Mouse (Mus musculus) E14TG2a.4 (cell line): ENCODE results near the gene Dab1.

Source experiments
- CTCF ChIP-seq: conservative IDR thresholded peaks from 2 replicates; pipeline ENCODE4 v1.5.1; 2014; ENCODE audit warnings: low read length
- NANOG ChIP-seq: IDR thresholded peaks from 2 replicates; pipeline ENCODE4 v1.6.1; 2014; ENCODE audit warnings: borderline replicate concordance, low read length, mixed read lengths
- POU5F1 ChIP-seq: IDR thresholded peaks from 2 replicates; pipeline ENCODE4 v1.6.1; 2014; ENCODE audit warnings: low read length, borderline replicate concordance

GRCm38 (mm10) chr4:104420983-104421680 lies 802.0 kb downstream of the Dab1 start:
- TF ChIP-seq CTCF (no peak), POU5F1 (no peak), NANOG (no peak)
